Mouse (Mus musculus): Measurements from ENCODE around the gene Ceacam11.
"Not testable (repeated sequence)": the region's sequence is repeated elsewhere in the genome, so short reads cannot be mapped to it uniquely, and the experiment has no call there.

The Ceacam11 gene

GRCm38 (mm10) chr7:17971824-17972223 is at the start of gene Ceacam11:
Ceacam11 (plus strand) TSS chr7:17972124.
- no peak for DNase-seq (ENCODE audit: low spot score in 2 of 2)

GRCm38 (mm10) chr7:18001131-18001530 is 29.2 kb downstream of the Ceacam11 start:
- DNase-seq (ENCODE audit: low spot score in 2 of 2) = not testable (repeated sequence)

- no peak for DNase-seq (ENCODE audit: low spot score in 2 of 2)
Measured at GRCm38 (mm10) chr7:18009589-18009988, 37.7 kb downstream of the Ceacam11 start, which contains the start of gene Ceacam13. Ceacam13 (plus strand) TSS chr7:18009889.
